Comparison of ENCODE assay signal across 29 mouse cellular contexts in the genomic region with DNA sequence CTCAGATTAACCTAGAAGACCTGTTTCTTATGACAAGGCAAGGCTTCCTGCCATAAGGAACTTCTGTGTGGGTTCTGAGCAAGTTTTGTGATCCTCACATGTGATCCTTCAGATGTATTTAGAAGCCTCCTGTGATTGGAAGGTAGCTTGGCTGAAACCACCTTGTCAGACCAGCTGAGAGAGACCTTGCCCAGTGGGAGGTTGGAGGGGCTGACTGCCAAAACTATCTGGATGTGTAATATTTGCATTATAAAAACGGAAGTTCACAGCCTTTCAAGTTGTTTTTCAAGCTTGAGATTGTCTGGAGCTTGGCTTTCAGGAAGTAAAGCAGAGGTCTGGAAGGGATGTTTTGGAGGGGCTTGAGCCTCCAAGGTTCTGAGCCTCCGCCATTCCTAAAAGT.
A peak's percentile ranks its signal among the peaks of the same experiment; 100 is the strongest.
DNase-seq lines count a peak whose midpoint lies in the region; ATAC-seq and TF ChIP-seq lines count a peak whose summit lies in the region.
"Had no signal": no experiment of that assay in that cellular context is flagged by ENCODE, and none has a peak within 500 bp of the region (broad histone marks: within the 10 kb centered on the region; RNA-seq: fewer than 3 reads in every experiment).

No protein-coding gene starts in this region.

- no peaks in the 10 kb centered on the region for H3K36me3 ChIP-seq in limb, embryonic 14.5 days (ENCODE audit: control insufficient read depth, insufficient read depth, low read length)
- no peaks in the 10 kb centered on the region for H3K36me3 ChIP-seq in limb, embryonic 10.5 days
- H3K36me3 ChIP-seq in splenic B cell, adult 2 months (ENCODE audit: control insufficient read depth, insufficient read depth, low read length, poor library complexity, severe bottlenecking): no peaks in the 10 kb centered on the region
- H3K36me3 ChIP-seq: embryonic facial prominence, embryonic 12.5 days; G1E; heart, embryonic 15.5 days; hindbrain, embryonic 12.5 days; intestine, embryonic 15.5 days; limb, embryonic 13.5 days; liver, embryonic 12.5 days; midbrain, embryonic 13.5 days; stomach, embryonic 15.5 days had no signal

- DNase-seq in cerebellum, adult 2 months: no peak
- DNase-seq in cerebellum, postnatal 36 days: no peak
- peak; percentile 34 for DNase-seq in limb, embryonic 14.5 days (ENCODE audit: low spot score)
- no peak for DNase-seq in limb, embryonic 10.5 days (ENCODE audit: low spot score)
- DNase-seq in splenic B cell, adult 2 months (ENCODE audit: low read depth, low spot score): peak; percentile 7
- DNase-seq in right cerebral cortex, postnatal 36 days (ENCODE audit: low spot score in 2 of 2): no peak
- DNase-seq: adrenal gland, postnatal 25 days; cerebellum, adult 8-10 months; cerebellum, postnatal 25 days; gastrocnemius, postnatal 14 days; kidney, adult 2 months; kidney, postnatal 36 days; liver, postnatal 0 days; lung, postnatal 36 days had no signal

- WGBS in cerebellum, adult 2 months: 50% methylated on average over 2 of the region's 2 CpGs
- WGBS in limb, embryonic 14.5 days: 52% methylated on average over 2 of the region's 2 CpGs
- WGBS in limb, embryonic 10.5 days: 74% methylated on average over 2 of the region's 2 CpGs

- no peak for TF ChIP-seq CTCF in cerebellum, adult 2 months (IDR thresholded peaks at IDR 0.05; ENCODE audit: borderline replicate concordance, insufficient read depth, low read depth, low read length)

- no peak for TF ChIP-seq POLR2A in cerebellum, adult 2 months (IDR thresholded peaks at IDR 0.05; ENCODE audit: borderline replicate concordance, insufficient read depth, low read length)
- no peak for TF ChIP-seq POLR2A in limb, embryonic 14.5 days (IDR thresholded peaks at IDR 0.05; ENCODE audit: borderline replicate concordance, extremely low read depth, insufficient read depth, insufficient read length)

- peak overlapping the region; percentile 19; the same call in 1 of the 2 replicates for H3K27ac ChIP-seq in cerebellum, adult 2 months (ENCODE audit: insufficient read depth, low read length)
- no peak overlapping the region for H3K27ac ChIP-seq in limb, embryonic 14.5 days (replicated peaks; ENCODE audit: low read depth, low read length)
- H3K27ac ChIP-seq in limb, embryonic 10.5 days: no peak overlapping the region
- peak overlapping the region; percentile 81 for H3K27ac ChIP-seq in brown adipose tissue, adult 24 weeks (replicated peaks; ENCODE audit: low read depth, low read length)
- H3K27ac ChIP-seq: embryonic facial prominence, embryonic 12.5 days; heart, embryonic 15.5 days; hindbrain, embryonic 12.5 days; hindbrain, postnatal 0 days; intestine, embryonic 15.5 days; layer of hippocampus, adult 2 months; left cerebral cortex, adult 2 months; limb, embryonic 13.5 days; liver, embryonic 12.5 days; midbrain, embryonic 13.5 days; stomach, embryonic 15.5 days had no signal

- H3K9ac ChIP-seq in limb, embryonic 14.5 days (ENCODE audit: low read depth, low read length, severe bottlenecking): no peak overlapping the region
- H3K9ac ChIP-seq: embryonic facial prominence, embryonic 12.5 days; heart, embryonic 15.5 days; hindbrain, embryonic 12.5 days; intestine, embryonic 15.5 days; limb, embryonic 13.5 days; liver, embryonic 12.5 days; liver, postnatal 0 days; midbrain, embryonic 13.5 days; stomach, embryonic 15.5 days had no signal

- H3K4me3 ChIP-seq in cerebellum, adult 2 months (replicated peaks; ENCODE audit: insufficient read depth, low read depth, low read length): no peak overlapping the region
- no peak overlapping the region for H3K4me3 ChIP-seq in limb, embryonic 14.5 days (replicated peaks; ENCODE audit: low read length)
- H3K4me3 ChIP-seq in limb, embryonic 10.5 days: no peak overlapping the region
- H3K4me3 ChIP-seq in brown adipose tissue, adult 24 weeks (ENCODE audit: insufficient read depth, low read depth, low read length): no peak overlapping the region
- H3K4me3 ChIP-seq: embryonic facial prominence, embryonic 12.5 days; heart, embryonic 15.5 days; hindbrain, embryonic 12.5 days; intestine, embryonic 15.5 days; layer of hippocampus, adult 2 months; left cerebral cortex, adult 2 months; limb, embryonic 13.5 days; liver, embryonic 12.5 days; midbrain, embryonic 13.5 days; stomach, embryonic 15.5 days had no signal

- H3K4me2 ChIP-seq in limb, embryonic 14.5 days (replicated peaks; ENCODE audit: low read depth, low read length, severe bottlenecking): no peak overlapping the region
- H3K4me2 ChIP-seq: embryonic facial prominence, embryonic 12.5 days; heart, embryonic 15.5 days; hindbrain, embryonic 12.5 days; intestine, embryonic 15.5 days; limb, embryonic 13.5 days; liver, embryonic 12.5 days; midbrain, embryonic 13.5 days; stomach, embryonic 15.5 days had no signal

- no peaks in the 10 kb centered on the region for H3K9me3 ChIP-seq in limb, embryonic 14.5 days (ENCODE audit: control insufficient read depth, low read length)
- H3K9me3 ChIP-seq in limb, embryonic 10.5 days (replicated peaks): no peaks in the 10 kb centered on the region
- H3K9me3 ChIP-seq: embryonic facial prominence, embryonic 12.5 days; heart, embryonic 15.5 days; hindbrain, embryonic 12.5 days; intestine, embryonic 15.5 days; limb, embryonic 13.5 days; liver, embryonic 12.5 days; midbrain, embryonic 13.5 days; stomach, embryonic 15.5 days had no signal

- ATAC-seq in limb, embryonic 14.5 days (ENCODE audit: low FRiP score, low read depth): no peak
- ATAC-seq: forebrain, embryonic 16.5 days; hindbrain, postnatal 0 days; intestine, embryonic 15.5 days; liver, embryonic 12.5 days; liver, postnatal 0 days; midbrain, embryonic 13.5 days had no signal

- H3K27me3 ChIP-seq in cerebellum, adult 2 months (ENCODE audit: control insufficient read depth, insufficient read depth, low read length): no peaks in the 10 kb centered on the region
- H3K27me3 ChIP-seq in limb, embryonic 14.5 days (ENCODE audit: control insufficient read depth, insufficient read depth, low read length): no peaks in the 10 kb centered on the region
- no peaks in the 10 kb centered on the region for H3K27me3 ChIP-seq in limb, embryonic 10.5 days (ENCODE audit: low read depth, poor library complexity, severe bottlenecking)
- H3K27me3 ChIP-seq in splenic B cell, adult 2 months (ENCODE audit: control insufficient read depth, insufficient read depth, low read length, poor library complexity, severe bottlenecking): no peaks in the 10 kb centered on the region; the same call in 1 of the 2 replicates
- H3K27me3 ChIP-seq: CH12.LX; embryonic facial prominence, embryonic 12.5 days; heart, embryonic 15.5 days; hindbrain, embryonic 12.5 days; intestine, embryonic 15.5 days; limb, embryonic 13.5 days; liver, embryonic 12.5 days; midbrain, embryonic 13.5 days; stomach, embryonic 15.5 days had no signal

- peaks cover 36% of the 10 kb centered on the region for H3K4me1 ChIP-seq in cerebellum, adult 2 months (ENCODE audit: control insufficient read depth, insufficient read depth, low read length)
- peaks cover 6% of the 10 kb centered on the region; the same call in 1 of the 2 replicates for H3K4me1 ChIP-seq in limb, embryonic 14.5 days (ENCODE audit: control insufficient read depth, insufficient read depth, low read length)
- H3K4me1 ChIP-seq in limb, embryonic 10.5 days: peaks cover 9% of the 10 kb centered on the region
- H3K4me1 ChIP-seq in brown adipose tissue, adult 24 weeks (ENCODE audit: control insufficient read depth, insufficient read depth, insufficient read length, low read length): peaks cover 32% of the 10 kb centered on the region
- H3K4me1 ChIP-seq: embryonic facial prominence, embryonic 12.5 days; heart, embryonic 15.5 days; hindbrain, embryonic 12.5 days; intestine, embryonic 15.5 days; liver, embryonic 12.5 days; stomach, embryonic 15.5 days had no signal

Comparison
In these comparisons a context has a peak if more than half of its experiments do, and no peak if none do; other contexts are left out.
1. DNase-seq: peak in limb, embryonic 14.5 days (single experiment) and splenic B cell, adult 2 months (single experiment); none in cerebellum, adult 2 months (0 of 2), cerebellum, postnatal 36 days (0 of 2), limb, embryonic 10.5 days (single experiment) and right cerebral cortex, postnatal 36 days (0 of 2).
2. H3K27ac ChIP-seq: peak in cerebellum, adult 2 months (single experiment) and brown adipose tissue, adult 24 weeks (single experiment); none in limb, embryonic 14.5 days (single experiment) and limb, embryonic 10.5 days (single experiment).